Mouse (Mus musculus) cerebellum, adult 2 months (tissue): ENCODE data around the gene Mymk.

Experiments
- CTCF ChIP-seq: fragments of 200-500 bp; IDR thresholded peaks from 2 replicates; pipeline ENCODE4 v1.5.1; 2011; ENCODE audit warnings: low read depth, mild to moderate bottlenecking, control low read depth, low read length, moderate library complexity, borderline replicate concordance; ENCODE audit not compliant: insufficient read depth
- POLR2A ChIP-seq: fragments of 200-500 bp; IDR thresholded peaks from 2 replicates; pipeline ENCODE4 v1.6.1; 2011; ENCODE audit warnings: low read length, control low read depth, borderline replicate concordance; ENCODE audit not compliant: insufficient read depth

GRCm38 (mm10) chr2:27088071-27088644 is 16.2 kb upstream of the Mymk start:
- no peak for TF ChIP-seq CTCF
- no peak for TF ChIP-seq POLR2A
